Mouse (Mus musculus) lung, postnatal 0 days (tissue): ENCODE data around the gene Zfp414.

Experiments
- CTCF ChIP-seq: IDR thresholded peaks from 2 replicates; pipeline ENCODE4 v1.5.1; 2016; ENCODE audit warnings: antibody characterized with exemption, mild to moderate bottlenecking
- EP300 ChIP-seq: IDR thresholded peaks from 2 replicates; pipeline ENCODE4 v1.6.1; 2016; ENCODE audit warnings: antibody characterized with exemption, mild to moderate bottlenecking, control low read depth

DNA sequence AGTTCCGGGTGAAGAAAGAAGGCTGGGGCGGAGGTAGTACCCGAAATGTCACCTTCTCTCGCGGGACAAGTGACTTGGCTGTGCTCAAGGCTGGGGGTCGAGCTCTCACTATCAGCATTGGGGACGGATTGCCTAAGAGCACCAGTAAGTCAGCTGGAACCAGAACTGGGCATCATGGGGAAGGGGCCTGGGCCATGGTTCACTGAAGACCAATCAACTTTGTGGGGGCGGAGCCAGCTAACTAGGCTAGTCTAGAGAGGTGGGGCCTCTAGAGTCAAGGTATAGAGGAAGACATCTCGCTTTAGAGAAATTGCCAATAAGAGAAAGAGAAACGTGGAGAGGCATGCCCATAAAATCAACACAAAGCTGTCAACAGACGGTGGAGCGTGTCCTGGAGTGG lies 26.9 kb upstream of the Zfp414 start:
- TF ChIP-seq EP300 = no peak
- TF ChIP-seq CTCF = no peak
